Mouse (Mus musculus) MEL-GATA-1-ER (cell line): ENCODE results near the gene Mei4.

Experiments
- DNase-seq: peaks from one replicate; pipeline ENCODE4 v3.0.0-alpha.2; 2012; ENCODE audit warnings: low read depth; ENCODE audit errors: extremely low read depth

Mei4 gene

DNA sequence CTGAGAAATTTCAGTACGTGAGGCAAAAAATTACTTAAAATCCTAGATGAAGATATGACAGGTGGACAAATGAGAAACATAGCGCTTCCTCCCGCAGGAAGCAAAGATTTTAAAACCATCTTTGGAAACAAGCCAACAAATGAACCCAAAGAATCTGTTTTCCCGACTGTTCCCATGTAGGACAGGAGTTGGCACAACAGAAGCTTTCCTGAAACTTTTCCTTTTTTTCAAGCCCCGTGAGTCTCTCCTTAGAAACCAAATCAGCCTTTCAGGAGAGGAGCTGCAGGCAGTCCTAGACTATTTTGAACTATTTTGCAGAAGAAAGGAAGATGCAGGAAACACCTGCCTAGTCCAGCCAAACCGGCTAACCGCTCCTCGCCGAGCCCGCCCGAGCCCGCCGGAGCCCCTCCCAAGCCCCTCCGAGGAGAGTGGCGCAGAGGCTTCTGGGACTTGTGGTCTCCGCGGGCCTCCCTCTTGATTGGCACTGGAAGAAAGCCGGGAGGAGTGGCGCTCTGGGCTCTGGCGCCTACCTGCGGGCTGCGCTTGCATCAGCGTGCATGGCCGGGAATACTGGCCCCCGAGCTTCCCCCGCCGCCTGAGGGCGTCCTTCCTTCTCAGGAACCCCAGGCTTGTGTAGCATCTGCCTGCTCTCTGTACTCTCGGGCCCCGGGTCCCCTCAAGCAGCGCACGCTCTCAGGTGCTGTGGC lies at the start of gene Mei4:
Mei4 (plus strand) TSS at position 490 of the 707 bp plus-strand sequence.
- DNase-seq: no peak

DNA sequence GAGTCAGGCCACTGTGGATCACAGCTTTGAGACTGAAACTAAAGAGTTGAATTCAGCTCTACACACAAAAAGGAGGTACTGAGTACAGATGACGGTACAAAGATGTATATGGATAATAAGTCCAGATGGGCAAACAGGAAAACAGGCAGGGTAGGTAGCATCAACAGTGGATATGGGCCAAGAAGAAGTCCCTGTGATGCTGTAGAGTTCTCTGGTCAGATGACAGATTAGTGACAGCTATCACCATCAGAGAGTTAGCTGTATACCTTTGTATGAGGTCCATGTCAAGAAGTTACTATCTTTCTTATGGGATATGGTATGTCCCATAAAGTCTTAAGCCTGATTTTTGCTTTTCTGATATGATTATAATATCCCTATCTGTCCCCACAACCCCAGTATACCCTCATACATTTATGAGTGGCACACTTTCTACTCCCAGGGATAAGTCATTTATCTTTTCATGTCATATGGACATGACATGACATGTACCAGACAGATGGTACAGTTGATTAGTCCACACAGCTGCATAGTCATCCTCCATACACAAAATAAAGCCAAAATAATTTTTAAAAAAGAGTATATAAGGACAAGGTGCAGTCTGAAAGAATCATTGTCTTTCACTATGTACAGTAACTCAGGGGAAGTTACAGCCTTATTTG lies 43.6 kb upstream of the Mei4 start:
- DNase-seq: no peak

DNA sequence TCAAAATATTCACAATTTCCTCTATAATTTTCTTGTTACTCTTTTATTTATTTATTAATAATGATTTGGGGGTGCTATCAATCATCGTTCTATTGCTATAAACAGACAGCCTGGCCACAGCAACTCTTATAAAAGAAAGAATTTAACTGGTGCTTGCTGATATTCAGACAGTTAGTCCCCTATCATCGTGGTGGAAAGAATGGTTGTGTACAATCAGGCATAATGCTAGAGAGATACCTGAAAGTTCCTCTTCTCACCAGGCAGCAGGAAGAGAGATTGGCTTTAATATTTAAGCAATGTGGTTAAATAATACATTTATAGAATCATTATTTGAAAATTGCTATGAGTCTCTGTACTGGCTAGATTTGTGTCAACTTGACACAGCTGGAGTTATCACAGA lies 35.9 kb upstream of the Mei4 start:
- DNase-seq: no peak

DNA sequence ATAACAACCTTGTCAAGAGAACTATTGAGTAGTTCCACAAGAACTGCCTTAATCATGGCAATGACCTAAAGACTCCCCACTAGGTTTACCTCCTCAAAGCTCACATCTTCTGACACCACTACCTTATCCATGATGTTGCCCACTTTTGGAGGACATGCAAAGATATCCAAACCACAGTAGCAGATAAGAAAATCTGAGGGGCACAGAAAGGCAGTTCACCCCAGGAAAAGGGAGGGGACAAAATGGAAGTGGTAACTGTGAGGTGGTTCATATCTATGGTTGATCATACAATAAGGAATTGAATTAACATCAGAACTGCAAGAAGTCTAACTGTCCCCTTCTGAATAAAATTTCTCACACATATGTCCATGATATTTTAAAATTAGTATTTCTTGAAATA lies 29.4 kb upstream of the Mei4 start:
- no peak for DNase-seq

DNA sequence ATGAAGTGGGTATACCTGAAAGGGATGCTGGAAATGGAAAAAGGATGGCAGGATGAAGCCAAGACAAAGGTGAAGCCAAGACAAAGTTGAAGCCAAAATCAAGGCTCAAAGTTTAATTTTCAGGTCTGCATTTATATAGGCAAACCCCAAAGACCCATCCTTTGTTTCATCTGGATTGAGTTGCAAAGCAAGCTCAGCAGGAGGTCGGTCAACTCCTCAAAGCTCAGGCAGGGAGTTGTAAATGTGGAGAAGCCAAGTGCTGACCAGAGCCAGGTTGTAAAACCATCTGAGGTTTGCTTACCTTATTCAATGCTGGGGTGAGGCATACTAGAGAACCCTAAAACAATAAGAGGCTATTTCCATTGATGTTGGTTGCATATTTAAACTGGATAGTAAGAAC lies 4.6 kb upstream of the Mei4 start:
- DNase-seq: no peak

DNA sequence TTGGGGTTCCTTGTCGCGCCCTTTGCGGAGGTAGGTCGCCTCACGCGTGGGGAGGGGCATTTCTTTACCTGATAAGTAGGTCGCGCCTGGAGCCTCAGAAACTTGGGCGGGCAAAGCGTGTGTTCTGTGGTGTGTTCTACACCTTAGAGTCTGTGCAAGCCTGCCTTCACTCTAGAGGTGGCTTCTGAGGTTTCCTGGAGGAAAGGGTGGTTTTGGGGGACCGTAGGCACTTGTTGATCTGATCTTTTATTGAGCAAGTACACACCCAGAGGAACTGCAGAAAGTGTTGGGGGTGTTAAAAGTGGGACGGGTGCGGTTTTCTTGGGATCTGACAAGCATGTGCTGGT lies 391 bp downstream of the Mei4 start:
- no peak for DNase-seq

DNA sequence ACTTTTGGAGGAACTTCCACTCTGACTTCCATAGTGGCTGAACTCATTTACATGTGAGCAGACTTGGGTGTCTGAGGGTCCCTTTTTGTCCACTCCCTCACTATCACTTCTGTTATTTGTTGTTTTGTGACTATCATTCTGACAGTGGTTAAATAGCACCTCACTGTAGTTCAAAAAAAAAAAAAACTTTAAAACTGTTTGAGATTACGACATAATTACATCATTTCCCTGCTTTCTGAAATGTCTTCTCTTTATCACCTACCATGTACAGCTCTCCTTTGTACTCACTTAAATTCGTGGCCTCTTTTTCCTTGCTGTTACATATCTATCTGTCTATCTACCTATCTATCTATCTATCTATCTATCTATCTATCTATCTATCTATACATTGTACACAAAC lies 2.6 kb downstream of the Mei4 start:
- DNase-seq: no peak

DNA sequence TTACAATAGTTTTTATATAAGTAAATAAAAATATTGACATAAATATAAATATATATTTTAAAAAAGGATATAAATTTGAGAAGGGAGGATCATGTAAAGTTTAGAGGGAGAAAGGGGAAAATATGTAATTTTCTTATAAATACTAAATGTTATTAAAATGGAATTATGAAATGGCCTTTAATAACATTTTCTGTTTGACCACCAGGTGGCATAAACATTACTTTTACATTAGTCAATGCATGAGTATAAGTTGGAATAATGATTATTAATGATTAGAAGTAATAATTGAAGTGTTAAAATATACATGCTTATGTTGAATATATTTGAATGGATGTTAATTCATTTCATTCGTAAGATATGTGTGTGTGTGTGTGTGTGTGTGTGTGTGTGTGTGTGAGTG lies 58.0 kb downstream of the Mei4 start:
- no peak for DNase-seq

DNA sequence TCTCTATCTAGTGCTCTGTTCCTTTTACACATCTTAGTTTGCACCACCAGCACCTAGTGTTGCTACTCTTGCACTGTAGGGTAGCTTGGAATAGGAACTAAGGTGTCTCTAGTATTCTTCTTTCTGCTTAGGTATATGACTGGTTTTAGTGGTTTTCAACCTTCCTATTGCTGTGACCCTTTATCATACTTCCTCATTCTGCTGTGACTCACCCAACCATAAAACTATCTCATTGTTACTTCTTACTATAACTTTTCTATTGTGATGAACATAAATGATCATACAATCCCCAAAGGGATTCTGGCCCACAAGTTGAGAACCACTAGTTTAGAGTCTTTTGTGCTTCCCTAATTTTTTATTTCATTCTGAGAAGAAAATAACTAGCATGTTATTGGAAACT lies 61.3 kb downstream of the Mei4 start:
- peak; percentile 27 for DNase-seq

DNA sequence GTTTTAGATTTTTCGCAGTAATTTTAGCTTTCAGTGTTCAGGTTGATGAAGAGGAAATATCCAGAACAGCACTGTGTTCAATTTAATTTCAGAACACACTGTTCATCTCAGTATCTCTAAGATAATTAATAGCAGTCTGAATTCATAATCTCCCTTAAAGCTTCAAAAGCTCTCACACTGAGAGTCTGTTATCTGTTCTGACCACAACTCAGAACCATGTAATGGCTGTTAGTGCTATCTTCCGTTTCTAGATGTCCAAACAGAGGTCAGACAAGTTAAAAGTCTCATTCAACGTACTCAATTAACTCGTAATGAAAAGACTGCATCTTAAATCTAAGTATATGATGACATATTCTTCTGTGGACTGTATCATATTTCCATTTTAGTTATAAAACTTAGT lies 77.1 kb downstream of the Mei4 start:
- no peak for DNase-seq

DNA sequence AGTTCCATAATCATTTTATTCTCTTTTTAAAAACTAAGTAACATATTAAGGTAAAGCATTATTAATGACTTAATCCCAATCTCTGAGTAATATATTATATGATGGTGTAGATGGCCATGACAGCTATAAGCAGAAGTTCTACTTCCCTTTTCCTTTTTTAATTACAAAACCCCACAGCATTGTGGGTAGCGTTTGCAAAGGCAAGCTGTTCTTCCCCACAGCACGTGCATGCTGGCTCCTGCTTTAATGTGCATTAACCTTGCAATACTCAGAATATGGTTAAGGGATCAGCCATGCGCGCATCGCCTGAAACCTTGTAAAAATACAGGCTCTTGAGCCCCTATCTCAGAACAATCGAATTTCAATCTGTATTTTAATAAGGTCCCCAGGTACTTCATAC lies 82.2 kb downstream of the Mei4 start:
- peak; percentile 18 for DNase-seq

DNA sequence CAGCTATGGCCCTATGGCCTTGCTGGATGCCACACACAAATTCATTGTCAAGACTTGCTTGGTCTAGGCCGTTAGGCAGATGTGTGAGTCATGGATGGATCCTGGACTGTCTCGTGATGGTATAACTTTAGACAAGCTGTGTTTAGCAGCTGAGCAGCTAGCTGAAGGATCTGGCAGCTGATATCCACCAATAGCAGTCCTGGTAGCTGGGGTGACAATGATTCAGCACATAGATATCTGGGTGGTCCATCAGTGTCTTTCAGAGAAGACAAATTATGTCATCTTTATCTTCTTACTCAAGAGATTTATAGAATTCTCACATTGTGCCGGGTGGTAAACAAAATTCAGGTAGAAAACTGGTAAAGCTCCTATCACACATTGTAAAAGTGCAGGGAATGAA lies 93.4 kb downstream of the Mei4 start:
- DNase-seq: no peak

DNA sequence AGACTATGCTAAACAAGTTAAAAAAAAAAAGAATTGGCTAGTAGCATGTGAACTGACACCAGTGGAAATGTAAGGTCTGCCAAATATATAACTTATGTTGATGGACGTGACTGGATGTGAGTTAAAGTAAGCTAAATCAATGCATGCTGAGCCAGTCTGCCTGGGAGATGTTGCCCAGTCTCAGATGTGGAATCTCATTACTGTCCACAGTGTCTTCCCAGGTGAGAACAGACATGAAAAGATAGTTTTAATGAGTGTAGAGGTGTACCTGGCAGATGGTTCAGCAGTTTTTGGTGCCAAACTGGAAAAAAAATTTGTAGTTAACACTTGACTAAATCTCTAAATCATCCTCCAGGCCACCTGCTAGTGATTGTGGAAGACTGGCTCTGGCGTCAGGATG lies 94.4 kb downstream of the Mei4 start:
- no peak for DNase-seq

DNA sequence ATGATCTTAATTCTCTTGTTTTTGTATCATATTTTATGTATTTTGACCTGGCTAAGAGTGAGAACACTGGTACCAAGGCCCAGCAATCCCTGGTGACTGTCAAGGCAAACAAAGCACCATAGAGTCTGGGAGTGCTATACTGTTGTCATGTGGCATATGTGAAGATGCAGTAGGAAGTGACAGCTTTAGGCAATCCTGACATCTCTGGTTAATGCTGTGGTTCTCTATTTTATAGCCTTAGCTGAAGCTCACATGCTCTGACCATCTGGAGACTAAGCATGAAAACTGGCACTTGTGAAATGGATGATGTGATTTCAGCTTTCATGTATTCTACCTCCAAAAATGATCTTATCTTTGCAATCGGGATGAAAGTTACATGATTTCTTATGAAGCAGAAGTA lies 103.3 kb downstream of the Mei4 start:
- DNase-seq: no peak

DNA sequence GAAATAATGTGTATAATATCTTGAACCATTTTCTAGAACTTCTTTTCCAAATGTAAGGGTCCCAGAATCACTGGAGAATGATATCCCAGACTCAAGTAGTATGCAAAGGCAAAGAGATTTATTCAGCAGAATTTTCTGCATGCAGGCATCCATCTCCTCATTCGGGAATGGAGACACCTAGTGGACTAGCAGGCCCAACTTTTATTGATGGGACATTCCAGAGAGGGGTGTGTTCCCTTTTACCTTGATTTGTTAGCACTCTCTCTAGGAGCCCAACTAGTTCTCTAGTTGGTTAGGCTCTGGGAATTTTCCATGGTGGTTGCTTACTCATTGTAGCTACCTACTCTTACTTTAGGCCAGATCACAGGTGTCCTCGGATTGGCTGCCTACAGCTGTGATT lies 105.5 kb downstream of the Mei4 start:
- DNase-seq: no peak

DNA sequence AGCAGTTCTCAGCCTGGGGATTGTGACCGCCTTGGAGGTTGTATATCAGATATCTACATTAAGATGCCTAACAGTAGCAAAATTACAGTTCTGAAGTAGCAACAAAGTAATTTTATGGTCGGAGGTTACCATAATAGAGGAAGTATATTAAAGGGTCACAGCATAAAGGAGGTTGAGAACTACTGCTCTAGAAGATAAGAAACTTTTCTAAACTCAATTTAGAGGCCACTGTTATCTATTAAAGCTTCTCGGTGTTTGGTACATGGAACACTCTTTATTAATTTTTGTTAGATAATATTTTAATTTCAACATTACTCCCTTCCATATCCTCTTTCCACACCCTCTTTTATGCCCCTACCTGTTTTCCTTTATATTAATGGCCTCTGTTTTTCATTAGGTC lies 119.0 kb downstream of the Mei4 start:
- DNase-seq: no peak

DNA sequence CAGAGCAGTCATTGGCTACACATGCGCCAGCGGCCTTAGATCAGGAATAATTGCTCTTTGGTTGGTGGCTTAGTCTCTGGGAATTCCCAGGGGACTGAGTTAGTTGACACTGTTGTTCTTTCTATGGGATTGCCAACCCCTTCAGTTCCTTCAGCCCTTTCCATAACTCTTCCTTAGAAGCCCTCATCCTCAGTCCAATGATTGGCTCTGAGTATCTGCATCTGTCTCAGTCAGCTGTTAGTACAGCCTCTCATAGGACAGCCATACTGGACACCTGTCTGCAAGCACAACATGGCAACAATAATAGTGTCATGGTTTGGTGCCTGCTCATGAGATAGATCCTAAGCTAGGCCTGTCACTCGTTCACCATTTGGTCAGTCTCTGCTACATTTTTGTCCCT lies 149.5 kb downstream of the Mei4 start:
- DNase-seq: no peak

DNA sequence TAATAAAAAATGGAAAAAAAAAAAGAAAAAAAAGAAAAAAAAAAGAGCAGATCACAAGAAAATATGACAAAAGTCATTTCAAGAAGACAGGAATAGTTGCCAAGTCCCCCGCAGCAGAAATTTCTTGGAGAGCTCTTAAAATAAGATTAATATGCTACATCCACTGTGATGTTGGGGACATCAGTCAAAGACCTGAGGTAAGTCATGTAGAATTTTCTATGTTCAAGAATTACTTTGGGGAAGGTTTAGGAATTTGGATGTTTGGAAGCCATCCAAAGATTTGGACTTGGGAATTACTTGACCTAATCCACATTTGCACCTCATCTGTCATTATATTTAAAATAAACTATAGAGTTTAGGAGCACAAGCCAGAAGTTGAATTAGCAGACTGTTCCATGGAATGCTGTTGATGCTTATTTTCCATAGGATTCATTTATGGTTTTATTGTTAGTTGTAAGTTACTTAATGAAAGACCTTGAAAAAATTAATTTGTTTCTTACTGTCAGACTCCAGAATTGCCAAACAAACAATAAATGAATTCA lies 179.1 kb downstream of the Mei4 start:
- no peak for DNase-seq

DNA sequence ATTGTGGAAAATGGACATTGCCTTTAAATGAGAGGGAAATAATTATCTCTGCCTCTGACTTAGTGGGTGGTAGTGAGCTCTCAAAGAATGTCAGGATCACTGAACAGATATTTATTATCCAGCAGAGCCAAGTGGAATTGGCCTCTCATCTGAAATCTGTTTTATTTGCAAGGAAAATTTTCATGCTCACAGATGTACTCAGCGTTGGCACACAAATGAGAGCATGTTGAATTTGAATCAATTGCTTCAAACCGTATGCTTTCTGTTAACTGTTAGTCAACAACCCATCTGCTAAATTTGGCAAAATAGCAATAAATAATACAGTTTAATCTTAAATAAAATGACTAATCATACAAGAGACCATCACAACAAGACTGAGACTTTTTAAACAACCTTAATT lies 181.0 kb downstream of the Mei4 start:
- no peak for DNase-seq

DNA sequence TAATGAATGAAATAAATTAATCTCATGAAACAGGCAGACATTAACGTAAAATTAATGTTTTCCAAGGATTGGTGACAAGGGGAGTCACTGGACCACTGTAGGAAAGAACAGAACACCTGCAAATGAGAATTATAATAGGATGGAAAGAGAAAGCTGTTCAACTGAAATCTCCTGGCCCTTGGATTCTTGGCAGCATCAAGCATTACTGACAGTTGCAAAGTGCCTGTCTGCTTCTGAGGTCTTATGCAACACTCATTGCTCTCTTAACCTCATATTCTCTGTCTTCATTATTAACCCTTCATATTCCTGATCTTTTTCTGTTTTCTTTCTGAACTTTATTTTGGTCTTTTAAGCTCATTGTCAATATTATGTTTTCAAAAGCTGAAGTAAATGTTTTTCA lies 210.4 kb downstream of the Mei4 start:
- no peak for DNase-seq

DNA sequence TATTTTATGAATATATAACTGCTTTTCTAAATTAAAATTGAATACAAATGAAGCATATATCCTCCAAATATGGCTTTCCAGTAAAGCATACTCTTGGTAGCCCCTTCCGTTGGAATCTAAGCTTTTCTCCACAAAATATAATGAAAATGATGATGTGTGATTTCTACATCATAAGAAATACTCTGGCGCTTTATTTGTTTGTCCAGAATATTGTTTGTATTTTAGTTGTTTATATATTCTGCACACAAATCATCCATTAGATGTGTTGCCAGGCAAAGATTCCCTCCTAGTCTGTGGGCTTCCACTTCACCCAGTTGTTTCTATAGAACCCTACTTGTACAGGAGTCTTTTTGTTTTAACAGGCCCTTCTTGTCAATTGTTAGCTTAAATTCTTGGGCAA lies 211.8 kb downstream of the Mei4 start:
- no peak for DNase-seq

DNA sequence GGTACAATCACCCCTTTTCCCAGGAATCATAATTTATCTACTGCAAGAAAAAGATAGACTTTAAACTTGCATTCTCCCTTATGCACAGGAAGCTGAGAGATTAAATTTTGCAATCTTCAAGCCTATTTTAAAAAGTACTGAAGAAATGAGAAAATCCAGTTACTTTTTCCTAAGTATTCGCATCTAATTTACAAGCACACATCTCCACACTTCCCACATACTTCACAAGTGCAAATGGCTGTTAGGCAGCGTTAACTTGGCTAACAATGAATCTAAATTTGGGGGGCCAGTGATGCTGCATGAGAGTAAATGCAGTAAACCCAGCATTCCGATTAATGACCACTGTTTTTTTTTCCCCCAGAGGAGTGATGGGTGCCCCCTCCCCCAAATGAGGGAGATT lies 232.9 kb downstream of the Mei4 start:
- DNase-seq: no peak

DNA sequence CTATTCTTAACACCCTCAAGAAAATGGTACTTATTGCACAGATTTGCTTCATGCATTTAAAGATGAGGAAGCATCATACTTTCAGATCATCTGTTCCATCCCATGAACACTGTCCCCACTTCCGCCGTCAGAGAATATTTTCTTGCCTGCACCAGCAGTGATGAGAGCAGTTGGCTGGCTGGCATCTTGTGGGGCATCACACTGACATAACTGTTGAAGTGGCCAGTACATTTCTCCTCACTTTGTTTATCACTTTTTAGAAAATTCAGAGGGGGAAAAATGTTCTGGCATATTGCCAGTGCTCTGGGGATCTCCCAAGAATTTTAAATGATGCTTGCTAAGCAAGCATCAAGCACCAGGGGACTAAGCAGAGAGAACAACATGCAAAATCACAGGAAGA lies 251.4 kb downstream of the Mei4 start:
- no peak for DNase-seq
